ENCODE assay signal across 8 mouse cellular contexts in genomic region chr13:23526312-23526711, GRCm38 (mm10). TPM values are rescaled to one million over a fixed set of nuclear protein-coding genes. Genes with fewer than 3 reads are reported as not detected.
DNase-seq lines count a peak whose midpoint lies in the region; ATAC-seq lines count a peak whose summit lies in the region.

No protein-coding gene starts in this region.

- H3K36me3 ChIP-seq in hindbrain, embryonic 16.5 days (ENCODE audit: control insufficient read depth, insufficient read depth, low read length): no peaks in the 10 kb centered on the region

- 0% methylated on average over 17 of the region's 17 CpGs for WGBS in hindbrain, embryonic 16.5 days

- peak; percentile 41 for ATAC-seq in common myeloid progenitor, adult 5-6 weeks (replicated peaks; ENCODE audit: low read depth, poor library complexity, severe bottlenecking)
- peak; percentile 67 for ATAC-seq in hindbrain, embryonic 16.5 days

- peak overlapping the region; percentile 54 for H3K4me2 ChIP-seq in hindbrain, embryonic 16.5 days (ENCODE audit: low read length)

- no peaks in the 10 kb centered on the region for H3K9me3 ChIP-seq in hindbrain, embryonic 16.5 days (ENCODE audit: control insufficient read depth, low read length)

- H3K9ac ChIP-seq in hindbrain, embryonic 16.5 days (ENCODE audit: low read depth, low read length): peak overlapping the region; percentile 56

- no peaks in the 10 kb centered on the region for H3K27me3 ChIP-seq in hindbrain, embryonic 16.5 days (replicated peaks; ENCODE audit: control insufficient read depth, insufficient read depth, low read length)

- DNase-seq in T-cell, adult 2 months (ENCODE audit: low spot score): peak; percentile 86
- peak; percentile 91 for DNase-seq in gastrocnemius, adult 18-20 months (ENCODE audit: low spot score)
- DNase-seq in left cerebral cortex, adult 11 months (ENCODE audit: low spot score): peak; percentile 91
- peak; percentile 94 for DNase-seq in lung, postnatal 25 days (ENCODE audit: low spot score)
- peak; percentile 88 for DNase-seq in retina, adult 2 months (ENCODE audit: low read depth, low spot score)
- DNase-seq in thymus, postnatal 36 days: peak; percentile 79 to 82

- H3K4me3 ChIP-seq in hindbrain, embryonic 16.5 days (ENCODE audit: low read length): peak overlapping the region; percentile 45

- H3K27ac ChIP-seq in hindbrain, embryonic 16.5 days (ENCODE audit: low read depth, low read length): peak overlapping the region; percentile 55

- H3K4me1 ChIP-seq in hindbrain, embryonic 16.5 days (ENCODE audit: control insufficient read depth, insufficient read depth, low read depth, low read length): peaks cover 5% of the 10 kb centered on the region; the same call in 1 of the 2 replicates

RNA-seq across cellular contexts. Expression of gene Hist1h4h, which starts 4.5 kb away (rescaled TPM):
- total RNA-seq in common myeloid progenitor, adult 5-6 weeks (2017): 1,499 and 1,774 TPM in 2 replicates
- total RNA-seq in gastrocnemius, adult 18-20 months (2021): 100 to 1,000 TPM; 149 to 163 TPM
- polyA plus RNA-seq in hindbrain, embryonic 16.5 days (2015; fragmentation: Nextera tagmentation; extraction: Ambion mirVana): 2.6 and 2.7 TPM in 2 replicates

RNA-seq across cellular contexts. Expression of gene Hist1h2af, which starts 7.4 kb away (rescaled TPM):
- 1,142 and 1,285 TPM in 2 replicates for total RNA-seq in common myeloid progenitor, adult 5-6 weeks (2017)
- 1 to 10 TPM in 1 of 2 experiments, under 1 TPM in 1; 0.73 to 1.9 TPM for total RNA-seq in gastrocnemius, adult 18-20 months (2021)
- not detected in 2 replicates for polyA plus RNA-seq in hindbrain, embryonic 16.5 days (2015; fragmentation: Nextera tagmentation; extraction: Ambion mirVana)

RNA-seq across cellular contexts. Expression of gene Hist1h3g, which starts 8.9 kb away (rescaled TPM):
- total RNA-seq in common myeloid progenitor, adult 5-6 weeks (2017): 199 and 205 TPM in 2 replicates
- under 1 TPM; 0.55 to 0.57 TPM for total RNA-seq in gastrocnemius, adult 18-20 months (2021)
- 0.66 TPM in 1 of 2 replicates, not detected in the other for polyA plus RNA-seq in hindbrain, embryonic 16.5 days (2015; fragmentation: Nextera tagmentation; extraction: Ambion mirVana)

RNA-seq across cellular contexts. Expression of gene Hist1h2bh, which starts 16.9 kb away (rescaled TPM):
- total RNA-seq in common myeloid progenitor, adult 5-6 weeks (2017): 91.4 and 108 TPM in 2 replicates
- total RNA-seq in gastrocnemius, adult 18-20 months (2021): 1 to 10 TPM; 1.0 to 1.1 TPM
- polyA plus RNA-seq in hindbrain, embryonic 16.5 days (2015; fragmentation: Nextera tagmentation; extraction: Ambion mirVana): 0.16 and 0.29 TPM in 2 replicates

RNA-seq across cellular contexts. Expression of gene Hist1h3f, which starts 17.5 kb away (rescaled TPM):
- 186 and 196 TPM in 2 replicates for total RNA-seq in common myeloid progenitor, adult 5-6 weeks (2017)
- 1 to 10 TPM; 3.0 to 4.8 TPM for total RNA-seq in gastrocnemius, adult 18-20 months (2021)
- polyA plus RNA-seq in hindbrain, embryonic 16.5 days (2015; fragmentation: Nextera tagmentation; extraction: Ambion mirVana): not detected in 2 replicates

Comparison
In these comparisons a context has a peak if more than half of its experiments do, and no peak if none do; other contexts are left out.
1. Peak in every context shown above with its lines: DNase-seq, ATAC-seq, H3K4me3 ChIP-seq and H3K27ac ChIP-seq.
2. RNA of gene Hist1h2af, which starts 7.4 kb away (total RNA-seq): 1,142 to 1,285 TPM in common myeloid progenitor, adult 5-6 weeks; 0.73 to 1.9 TPM in gastrocnemius, adult 18-20 months; every median in the first group is over 100 times any median in the second.
3. RNA of gene Hist1h3g, which starts 8.9 kb away (total RNA-seq): 199 to 205 TPM in common myeloid progenitor, adult 5-6 weeks; 0.55 to 0.57 TPM in gastrocnemius, adult 18-20 months; every median in the first group is over 100 times any median in the second.